Mouse (Mus musculus): Measurements from ENCODE around the gene Gm5415.
"Not testable (repeated sequence)": the region's sequence is repeated elsewhere in the genome, so short reads cannot be mapped to it uniquely, and the experiment has no call there.

Gm5415 gene

GRCm38 (mm10) chr1:32547194-32547593, at the start of gene Gm5415:
Gene Gm5415 (minus strand): TSS chr1:32547294.
- DNase-seq (ENCODE audit: low spot score), result not testable (repeated sequence)

DNA sequence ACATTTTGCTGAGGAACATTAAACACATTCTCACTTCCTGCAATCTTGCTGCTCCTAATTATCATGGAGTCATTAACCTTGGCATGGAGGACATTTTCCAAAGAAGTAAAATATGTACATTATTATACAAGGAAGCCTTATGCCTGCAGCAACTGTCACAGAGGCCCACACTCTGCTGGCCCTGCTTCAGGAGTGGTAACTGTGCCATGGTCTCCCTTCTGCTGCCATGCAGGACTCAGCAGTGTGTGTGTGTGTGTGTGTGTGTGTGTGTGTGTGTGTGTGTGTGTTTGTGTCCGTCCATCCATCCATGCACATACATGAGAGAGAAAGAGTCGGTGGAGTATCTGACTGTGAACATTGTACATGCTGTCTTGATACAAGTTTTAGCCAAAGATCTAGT, 21.8 kb upstream of the Gm5415 start:
- no peak for DNase-seq (ENCODE audit: low spot score)

DNA sequence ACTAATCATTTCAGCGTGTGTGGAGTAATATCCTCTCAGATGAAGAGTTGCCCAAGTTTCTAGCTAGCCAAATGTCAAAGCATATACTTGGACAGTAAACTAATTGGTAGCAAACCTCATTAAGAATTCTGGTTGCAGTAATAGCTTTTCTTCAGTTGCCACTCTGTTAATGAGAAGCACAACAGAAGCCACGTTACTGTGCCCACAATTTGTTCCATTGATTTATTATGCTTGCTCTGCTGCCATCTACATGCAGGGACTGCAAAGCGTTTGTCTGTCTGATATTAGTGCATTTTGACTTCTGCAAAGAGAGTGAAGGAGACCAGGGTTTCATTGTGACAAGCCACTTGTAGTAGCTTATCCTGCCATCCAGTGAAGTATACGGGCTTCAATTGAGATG, 6.8 kb upstream of the Gm5415 start:
- DNase-seq (ENCODE audit: low spot score), result no peak

- no peak for DNase-seq (ENCODE audit: low spot score)
Observed at GRCm38 (mm10) chr1:32553459-32553858, 6.4 kb upstream of the Gm5415 start.

- DNase-seq (ENCODE audit: low spot score), result no peak
Observed at GRCm38 (mm10) chr1:32503381-32503780, 43.7 kb downstream of the Gm5415 start.
